Mouse (Mus musculus) thymus, adult 2 months (tissue): ENCODE data around the gene Gpr65. TPM values are rescaled to one million over a fixed set of nuclear protein-coding genes. Genes with fewer than 3 reads are reported as not detected.

Experiments
- DNase-seq: peaks from one replicate; pipeline ENCODE4 v3.0.0; 2021
- H3K27ac ChIP-seq: fragments of 200-500 bp; 2 replicates; pipeline ENCODE4 v1.5.1; 2012; ENCODE audit warnings: low read length, control low read depth; ENCODE audit not compliant: control insufficient read depth, insufficient read depth
- H3K27me3 ChIP-seq: fragments of 200-500 bp; 2 replicates; pipeline ENCODE4 v1.6.1; 2012; ENCODE audit warnings: mild to moderate bottlenecking, low read length, moderate library complexity, mixed read lengths; ENCODE audit not compliant: control insufficient read depth, insufficient read depth
- H3K36me3 ChIP-seq: fragments of 200-500 bp; 2 replicates; pipeline ENCODE4 v1.6.1; 2012; ENCODE audit warnings: mild to moderate bottlenecking, low read length, moderate library complexity; ENCODE audit not compliant: control insufficient read depth, insufficient read depth
- H3K4me1 ChIP-seq: fragments of 200-500 bp; replicated peaks from 2 replicates; pipeline ENCODE4 v1.6.1; 2012; ENCODE audit warnings: low read length; ENCODE audit not compliant: control insufficient read depth, insufficient read depth
- H3K4me3 ChIP-seq: fragments of 200-500 bp; 2 replicates; pipeline ENCODE4 v1.5.1; 2012; ENCODE audit warnings: mild to moderate bottlenecking, low read length, control low read depth, moderate library complexity; ENCODE audit not compliant: control insufficient read depth, insufficient read depth
- CTCF ChIP-seq: fragments of 200-500 bp; IDR thresholded peaks from 2 replicates; pipeline ENCODE4 v1.5.1; 2012; ENCODE audit warnings: mild to moderate bottlenecking, control low read depth, low read length, moderate library complexity, borderline replicate concordance; ENCODE audit not compliant: control insufficient read depth, poor library complexity, insufficient read depth; ENCODE audit errors: extremely low read depth
- POLR2A ChIP-seq: fragments of 200-500 bp; IDR thresholded peaks from 2 replicates; pipeline ENCODE4 v1.6.1; 2012; ENCODE audit warnings: mild to moderate bottlenecking, low read length, control low read depth, moderate library complexity; ENCODE audit not compliant: control insufficient read depth, poor library complexity, insufficient read depth; ENCODE audit errors: extremely low read depth
- WGBS: fragments of 180-500 bp; shearing (Covaris S2); methylation state at CpG from one replicate; pipeline ENCODE4 v1.1.7; 2018; 5-methylcytosine and 5-hydroxymethylcytosine counted together
- polyA plus RNA-seq: library from polyadenylated mRNA; depleted of rRNA; stranded (reverse); fragments of >200 nt; gene quantifications from 2 replicates; pipeline ENCODE4 v1.2.3, GENCODE M21; 2012

Gene Gpr65
- polyA plus RNA-seq, 1 experiment: 15.1 TPM

DNA sequence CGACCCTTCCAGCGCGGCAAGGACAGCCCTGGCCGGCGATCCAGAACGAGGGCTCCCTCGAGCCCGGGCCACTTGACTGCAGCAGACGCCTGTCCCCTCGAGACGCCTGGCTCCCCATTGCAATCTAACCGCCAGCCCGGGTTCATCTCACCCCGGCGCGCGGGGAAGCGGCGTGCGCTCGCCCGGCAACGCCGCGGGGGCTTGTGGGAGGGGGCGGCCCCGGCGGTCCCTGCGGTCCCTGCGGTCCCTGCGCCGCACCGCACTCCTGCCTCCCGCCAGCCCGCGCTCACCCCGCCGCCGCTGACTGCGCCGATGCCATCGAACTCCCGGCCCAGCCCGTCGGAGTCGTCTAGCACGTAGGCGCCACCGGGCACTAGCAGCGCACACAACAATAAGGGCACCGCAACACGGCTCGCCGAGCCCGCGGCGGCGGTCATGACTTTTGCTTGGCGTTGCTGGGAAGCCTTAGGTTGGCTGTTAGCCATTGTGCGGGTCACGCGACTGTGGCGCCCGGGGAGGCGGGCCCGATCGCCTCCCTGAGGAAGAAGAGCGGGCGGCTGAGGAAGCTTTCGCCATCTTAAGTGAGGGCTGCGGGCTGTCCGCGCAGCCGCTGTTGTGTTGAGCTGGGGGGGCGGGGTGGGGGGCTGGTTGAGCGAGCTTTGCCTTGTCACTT lies 9.5 kb upstream of the Gpr65 start, which contains the start of gene Galc:
Gene Galc, minus strand, starts transcription at position 615 of the 673 bp plus-strand sequence.
- peak within 1 kb of the TSS; percentile 76 for H3K4me3 ChIP-seq
- DNase-seq: peak; percentile 85
- 0 out of 2 replicates have a peak, but pooled peaks cover 5% of the 10 kb centered on the region for H3K4me1 ChIP-seq
- H3K36me3 ChIP-seq: no peaks in the 10 kb centered on the region
- TF ChIP-seq CTCF (0 out of 2 replicates have a peak, but pooled peaks have one; percentile 9), POLR2A (no peak; the same call in 1 of the 2 replicates)
- H3K27ac ChIP-seq: no peak within 1 kb of the TSS
- WGBS: under 1% methylated on average over 76 of the region's 76 CpGs
- no peaks in the 10 kb centered on the region for H3K27me3 ChIP-seq

DNA sequence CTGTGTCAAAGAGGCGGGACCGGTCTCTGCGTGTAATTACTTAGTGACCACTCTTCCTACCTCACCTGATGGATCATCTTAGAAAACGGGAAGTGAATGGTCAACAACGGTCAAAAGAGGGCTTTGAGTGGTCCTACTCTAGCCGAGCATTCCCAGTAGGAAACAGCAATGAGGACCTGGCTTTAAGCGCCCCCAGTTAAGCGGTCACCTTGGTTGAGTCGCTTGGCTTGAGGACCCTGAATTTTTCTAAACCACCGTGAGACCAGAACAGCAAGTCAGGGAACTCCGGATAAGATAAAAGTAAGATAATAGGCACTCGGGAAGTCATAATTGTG lies 8.9 kb upstream of the Gpr65 start:
- Histone ChIP-seq H3K27me3 (no peaks in the 10 kb centered on the region), H3K36me3 (no peaks in the 10 kb centered on the region), H3K4me1 (0 out of 2 replicates have a peak, but pooled peaks cover 5% of the 10 kb centered on the region), H3K27ac (no peak overlapping the region), H3K4me3 (peak overlapping the region; percentile 76)
- DNase-seq: no peak
- no peak for TF ChIP-seq POLR2A
- WGBS: under 1% methylated on average over 12 of the region's 12 CpGs

GRCm38 (mm10) chr12:98265697-98266096 lies 2.7 kb upstream of the Gpr65 start:
- Histone ChIP-seq H3K36me3 (no peaks in the 10 kb centered on the region), H3K4me1 (peaks cover 5% of the 10 kb centered on the region), H3K27ac (no peak overlapping the region), H3K4me3 (no peak overlapping the region), H3K27me3 (no peaks in the 10 kb centered on the region)
- TF ChIP-seq CTCF (no peak), POLR2A (no peak)
- DNase-seq: no peak
- 91% methylated on average over 9 of the region's 9 CpGs for WGBS

- Histone ChIP-seq H3K4me3 (peak overlapping the region; percentile 39), H3K27me3 (no peaks in the 10 kb centered on the region), H3K4me1 (peaks cover 13% of the 10 kb centered on the region), H3K36me3 (no peaks in the 10 kb centered on the region), H3K27ac (peak overlapping the region; percentile 83)
- WGBS: 4% methylated on average over 17 of the region's 17 CpGs
- TF ChIP-seq POLR2A: no peak
- no peak for TF ChIP-seq CTCF
- DNase-seq: peak; percentile 60
These were observed 1.6 kb downstream of the Gpr65 start for GRCm38 (mm10) chr12:98269791-98270745.

DNA sequence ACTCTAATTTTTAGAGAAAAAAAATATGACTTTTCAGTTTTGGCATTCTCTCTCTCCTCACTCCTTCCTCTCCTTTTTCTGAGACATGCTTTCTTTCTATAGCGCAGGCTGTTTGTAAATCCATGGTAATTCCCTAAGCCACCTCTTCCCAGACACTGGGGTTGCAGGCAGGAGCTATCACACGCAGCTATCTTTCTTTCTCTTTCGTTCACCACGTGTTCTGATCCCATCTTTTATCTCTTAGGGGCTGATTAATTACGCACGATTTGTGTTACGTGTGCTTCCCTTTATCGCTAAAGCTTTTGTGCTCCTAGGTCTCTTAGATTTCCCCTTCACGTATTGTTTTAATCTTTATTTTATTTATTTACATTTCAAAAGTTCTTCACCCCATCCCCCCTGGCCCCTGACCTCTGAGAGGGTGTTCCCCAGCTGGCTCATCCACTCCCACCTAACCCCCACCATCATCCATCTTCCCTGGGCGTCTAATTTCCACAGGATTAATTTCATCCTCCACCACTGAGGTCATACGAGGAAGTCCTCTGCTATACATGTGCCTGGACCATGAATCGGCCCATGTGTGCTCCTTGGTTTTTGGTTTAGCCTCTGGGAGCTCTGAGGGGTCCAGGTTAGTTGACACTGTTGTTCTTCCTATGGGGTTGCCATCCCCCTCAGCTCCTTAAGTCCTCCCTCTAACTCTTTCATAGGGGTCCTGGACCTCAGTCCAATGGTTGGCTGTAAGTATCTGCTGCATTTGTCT lies 2.6 kb downstream of the Gpr65 start:
- DNase-seq: no peak
- Histone ChIP-seq H3K27ac (no peak overlapping the region), H3K4me1 (peaks cover 13% of the 10 kb centered on the region), H3K27me3 (no peaks in the 10 kb centered on the region), H3K36me3 (peaks cover 6% of the 10 kb centered on the region; the same call in 1 of the 2 replicates), H3K4me3 (no peak overlapping the region)
- WGBS: 14% methylated on average over 12 of the region's 12 CpGs
- TF ChIP-seq CTCF: no peak
- TF ChIP-seq POLR2A: no peak

DNA sequence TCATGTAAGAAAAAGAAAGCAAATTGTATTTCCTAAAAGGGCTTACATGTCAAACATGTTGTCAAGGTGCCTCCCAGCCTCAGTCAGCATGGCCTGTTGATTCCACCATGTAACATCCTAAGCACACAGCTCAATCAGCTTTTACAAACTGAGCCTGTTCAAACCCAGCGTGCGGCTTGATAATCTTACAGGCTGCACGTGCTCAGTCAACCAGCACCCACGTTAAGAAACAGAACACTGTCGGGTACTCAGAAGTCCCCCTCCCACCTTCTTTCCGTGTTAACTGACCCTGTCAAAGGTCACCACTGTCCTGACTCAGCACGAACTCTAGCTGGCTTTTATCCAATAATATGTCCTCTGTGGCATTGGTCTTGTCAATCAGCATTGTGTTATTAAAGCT lies 4.0 kb downstream of the Gpr65 start:
- peaks cover 13% of the 10 kb centered on the region for H3K4me1 ChIP-seq
- H3K27ac ChIP-seq: no peak overlapping the region
- H3K4me3 ChIP-seq: no peak overlapping the region
- H3K36me3 ChIP-seq: peaks cover 6% of the 10 kb centered on the region; the same call in 1 of the 2 replicates
- no peak for DNase-seq
- 90% methylated on average over 7 of the region's 7 CpGs for WGBS
- no peaks in the 10 kb centered on the region for H3K27me3 ChIP-seq
- TF ChIP-seq POLR2A: no peak
- no peak for TF ChIP-seq CTCF
